In the genomic region with DNA sequence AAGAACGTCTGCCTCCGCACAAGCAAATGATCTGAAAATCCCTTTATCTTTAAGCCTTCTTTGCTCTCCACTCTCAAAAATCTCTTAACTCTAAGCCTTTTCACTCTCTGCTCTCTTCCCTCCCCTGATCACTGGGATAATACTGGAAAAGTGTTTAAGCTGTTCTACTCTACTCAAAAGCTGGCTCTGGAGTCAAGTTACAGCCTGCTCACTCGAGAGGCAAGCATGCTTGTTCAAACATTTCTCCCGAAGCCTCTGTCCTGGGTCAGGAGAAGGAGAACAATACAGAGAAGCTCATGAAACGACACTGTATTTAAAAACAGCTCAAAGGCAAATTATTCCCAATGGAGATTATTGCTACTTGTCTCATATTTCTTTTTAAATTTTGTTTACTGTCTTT, we compare ENCODE assay signal across 16 mouse cellular contexts. TPM values are rescaled to one million over a fixed set of nuclear protein-coding genes. Genes with fewer than 3 reads are reported as not detected.
A peak's percentile ranks its signal among the peaks of the same experiment; 100 is the strongest.
DNase-seq lines count a peak whose midpoint lies in the region; ATAC-seq and TF ChIP-seq lines count a peak whose summit lies in the region.
"Had no signal": no experiment of that assay in that cellular context is flagged by ENCODE, and none has a peak within 500 bp of the region (broad histone marks: within the 10 kb centered on the region; RNA-seq: fewer than 3 reads in every experiment).

No protein-coding gene starts in this region.

- peaks cover 13% of the 10 kb centered on the region for H3K4me1 ChIP-seq in limb, embryonic 13.5 days
- peaks cover 10% of the 10 kb centered on the region; the same call in 1 of the 2 replicates for H3K4me1 ChIP-seq in limb, embryonic 10.5 days
- H3K4me1 ChIP-seq: neural tube, embryonic 13.5 days had no signal

- H3K27ac ChIP-seq in limb, embryonic 13.5 days: peak overlapping the region; percentile 48; the same call in 1 of the 2 replicates
- H3K27ac ChIP-seq in limb, embryonic 10.5 days: no peak overlapping the region
- H3K27ac ChIP-seq: heart, adult 2 months; hindbrain, postnatal 0 days; neural tube, embryonic 13.5 days had no signal

- no peak overlapping the region for H3K9ac ChIP-seq in limb, embryonic 13.5 days
- H3K9ac ChIP-seq: forebrain, postnatal 0 days; neural tube, embryonic 13.5 days had no signal

- no peaks in the 10 kb centered on the region for H3K36me3 ChIP-seq in limb, embryonic 13.5 days
- H3K36me3 ChIP-seq in limb, embryonic 10.5 days: no peaks in the 10 kb centered on the region
- H3K36me3 ChIP-seq: neural tube, embryonic 13.5 days had no signal

- H3K9me3 ChIP-seq in limb, embryonic 13.5 days: no peaks in the 10 kb centered on the region
- no peaks in the 10 kb centered on the region for H3K9me3 ChIP-seq in limb, embryonic 10.5 days (replicated peaks)
- H3K9me3 ChIP-seq: neural tube, embryonic 13.5 days had no signal

- no peak for DNase-seq in limb, embryonic 10.5 days (ENCODE audit: low spot score)
- peak; percentile 31 for DNase-seq in brain, embryonic 14.5 days (ENCODE audit: low read depth)
- DNase-seq in embryo, embryonic 9.5 days (ENCODE audit: extremely low spot score): peak; percentile 45
- DNase-seq in lung, postnatal 36 days: peak; percentile 42
- DNase-seq in cerebellum, adult 11 months: no peak
- DNase-seq in spleen, postnatal 14 days (ENCODE audit: low spot score in 2 of 2): no peak
- DNase-seq: cerebellum, adult 11-12 months; forebrain, postnatal 0 days; heart, adult 2 months; heart, postnatal 10 days; kidney, postnatal 36 days; thymus, postnatal 36 days had no signal

- no peak overlapping the region; the same call in 1 of the 2 replicates for H3K4me2 ChIP-seq in limb, embryonic 13.5 days (replicated peaks)
- H3K4me2 ChIP-seq: neural tube, embryonic 13.5 days had no signal

- H3K4me3 ChIP-seq in limb, embryonic 13.5 days: no peak overlapping the region
- H3K4me3 ChIP-seq in limb, embryonic 10.5 days: no peak overlapping the region
- H3K4me3 ChIP-seq: heart, adult 2 months; neural tube, embryonic 13.5 days had no signal

- WGBS in limb, embryonic 13.5 days: 29% methylated on average over 5 of the region's 5 CpGs
- WGBS in limb, embryonic 10.5 days: 41% methylated on average over 5 of the region's 5 CpGs

- ATAC-seq in limb, embryonic 13.5 days (ENCODE audit: low FRiP score, low read depth): peak; percentile 59; the same call in 1 of the 2 replicates
- no peak for ATAC-seq in megakaryocyte, adult 5-6 weeks (ENCODE audit: poor library complexity, severe bottlenecking)
- ATAC-seq: forebrain, postnatal 0 days; hindbrain, postnatal 0 days had no signal

- no peak for TF ChIP-seq POLR2A in brain, embryonic 14.5 days (IDR thresholded peaks at IDR 0.05; ENCODE audit: borderline replicate concordance, extremely low read depth, insufficient read depth, insufficient read length, poor library complexity, severe bottlenecking)

- H3K27me3 ChIP-seq in limb, embryonic 13.5 days: no peaks in the 10 kb centered on the region
- no peaks in the 10 kb centered on the region for H3K27me3 ChIP-seq in limb, embryonic 10.5 days (ENCODE audit: low read depth, poor library complexity, severe bottlenecking)
- H3K27me3 ChIP-seq: neural tube, embryonic 13.5 days had no signal

- TF ChIP-seq CTCF in brain, embryonic 14.5 days (IDR thresholded peaks at IDR 0.05; ENCODE audit: borderline replicate concordance, extremely low read depth, insufficient read depth, insufficient read length): no peak

RNA-seq across cellular contexts. Expression of a gene that starts 44.0 kb away (rescaled TPM):
- polyA plus RNA-seq in limb, embryonic 13.5 days (2015; fragmentation: Nextera tagmentation; extraction: Ambion mirVana): 58.7 and 60.4 TPM in 2 replicates
- 32.1 and 42.8 TPM in 2 replicates for polyA plus RNA-seq in limb, embryonic 10.5 days (2016; fragmentation: Nextera tagmentation; extraction: Ambion mirVana)
- 13.3 and 30.5 TPM in 2 replicates for polyA plus RNA-seq in brain, embryonic 14.5 days (2012; rRNA removed)
- 18.2 and 20.4 TPM in 2 replicates for total RNA-seq in megakaryocyte, adult 5-6 weeks (2015)
- total RNA-seq in megakaryocyte, adult 5-6 weeks (2017): 20.1 and 22.7 TPM in 2 replicates

Comparison
In these comparisons a context has a peak if more than half of its experiments do, and no peak if none do; other contexts are left out.
1. DNase-seq: peak in brain, embryonic 14.5 days (single experiment), embryo, embryonic 9.5 days (single experiment) and lung, postnatal 36 days (single experiment); none in limb, embryonic 10.5 days (single experiment), cerebellum, adult 11 months (single experiment) and spleen, postnatal 14 days (0 of 2).